Comparison of ENCODE assay signal across 8 mouse cellular contexts in genomic region chr5:52626092-52626491, GRCm38 (mm10). TPM values are rescaled to one million over a fixed set of nuclear protein-coding genes. Genes with fewer than 3 reads are reported as not detected.
DNase-seq lines count a peak whose midpoint lies in the region; ATAC-seq and TF ChIP-seq lines count a peak whose summit lies in the region.

No protein-coding gene starts in this region.

- H3K4me2 ChIP-seq in lung, postnatal 0 days (replicated peaks; ENCODE audit: low read depth, low read length) = 0 out of 2 replicates have a peak overlapping the region, but pooled peaks have one; percentile 6
- peak overlapping the region; percentile 38 for H3K4me2 ChIP-seq in intestine, embryonic 14.5 days (ENCODE audit: low read length)
- H3K4me2 ChIP-seq in neural tube, embryonic 15.5 days = 0 out of 2 replicates have a peak overlapping the region, but pooled peaks have one; percentile 9

- TF ChIP-seq EP300 in lung, postnatal 0 days (IDR thresholded peaks at IDR 0.05) = no peak

- no peak for DNase-seq in lung, postnatal 0 days (ENCODE audit: low spot score)
- DNase-seq in lung, postnatal 4 days = no peak
- no peak for DNase-seq in forebrain, embryonic 10.5 days (ENCODE audit: extremely low spot score, low spot score)
- no peak for DNase-seq in intestine, embryonic 14.5 days (ENCODE audit: low spot score)
- no peak for DNase-seq in spleen, adult 18-20 months
- no peak for DNase-seq in cerebellum, adult 2 months
- no peak for DNase-seq in right cerebral cortex, adult 18-20 months

- H3K27me3 ChIP-seq in lung, postnatal 0 days (replicated peaks; ENCODE audit: insufficient read depth, low read length) = no peaks in the 10 kb centered on the region
- H3K27me3 ChIP-seq in forebrain, embryonic 10.5 days (ENCODE audit: poor library complexity, severe bottlenecking) = no peaks in the 10 kb centered on the region
- H3K27me3 ChIP-seq in intestine, embryonic 14.5 days (replicated peaks; ENCODE audit: control insufficient read depth, insufficient read depth, low read length) = no peaks in the 10 kb centered on the region
- H3K27me3 ChIP-seq in neural tube, embryonic 15.5 days (replicated peaks) = no peaks in the 10 kb centered on the region
- no peaks in the 10 kb centered on the region; the same call in 1 of the 2 replicates for H3K27me3 ChIP-seq in cerebellum, adult 2 months (ENCODE audit: control insufficient read depth, insufficient read depth, low read length)

- H3K9me3 ChIP-seq in lung, postnatal 0 days (ENCODE audit: low read length) = no peaks in the 10 kb centered on the region
- no peaks in the 10 kb centered on the region; the same call in 1 of the 2 replicates for H3K9me3 ChIP-seq in forebrain, embryonic 10.5 days
- H3K9me3 ChIP-seq in intestine, embryonic 14.5 days (ENCODE audit: control insufficient read depth, low read length) = no peaks in the 10 kb centered on the region
- H3K9me3 ChIP-seq in neural tube, embryonic 15.5 days (replicated peaks) = no peaks in the 10 kb centered on the region

- no peak overlapping the region for H3K4me3 ChIP-seq in lung, postnatal 0 days (ENCODE audit: low read depth, low read length)
- no peak overlapping the region for H3K4me3 ChIP-seq in forebrain, embryonic 10.5 days
- no peak overlapping the region for H3K4me3 ChIP-seq in intestine, embryonic 14.5 days (ENCODE audit: low read depth, low read length)
- H3K4me3 ChIP-seq in neural tube, embryonic 15.5 days (replicated peaks) = no peak overlapping the region
- no peak overlapping the region for H3K4me3 ChIP-seq in cerebellum, adult 2 months (replicated peaks; ENCODE audit: insufficient read depth, low read depth, low read length)

- ATAC-seq in lung, postnatal 0 days = no peak
- ATAC-seq in intestine, embryonic 14.5 days (replicated peaks; ENCODE audit: low FRiP score, low TSS enrichment, low read depth) = no peak
- peak; percentile 17; the same call in 1 of the 2 replicates for ATAC-seq in neural tube, embryonic 15.5 days (ENCODE audit: low FRiP score)

- H3K9ac ChIP-seq in lung, postnatal 0 days (replicated peaks; ENCODE audit: low read depth) = no peak overlapping the region
- H3K9ac ChIP-seq in intestine, embryonic 14.5 days (ENCODE audit: low read length) = no peak overlapping the region
- H3K9ac ChIP-seq in neural tube, embryonic 15.5 days (replicated peaks) = no peak overlapping the region

- TF ChIP-seq POLR2A in cerebellum, adult 2 months (IDR thresholded peaks at IDR 0.05; ENCODE audit: borderline replicate concordance, insufficient read depth, low read length) = no peak

- H3K27ac ChIP-seq in lung, postnatal 0 days (ENCODE audit: low read length) = no peak overlapping the region
- H3K27ac ChIP-seq in forebrain, embryonic 10.5 days = peak overlapping the region; percentile 76
- 0 out of 2 replicates have a peak overlapping the region, but pooled peaks have one; percentile 29 for H3K27ac ChIP-seq in intestine, embryonic 14.5 days (ENCODE audit: low read depth)
- no peak overlapping the region for H3K27ac ChIP-seq in neural tube, embryonic 15.5 days (replicated peaks)
- H3K27ac ChIP-seq in cerebellum, adult 2 months (ENCODE audit: insufficient read depth, low read length) = no peak overlapping the region

- TF ChIP-seq CTCF in lung, postnatal 0 days (IDR thresholded peaks at IDR 0.05) = no peak
- no peak for TF ChIP-seq CTCF in cerebellum, adult 2 months (IDR thresholded peaks at IDR 0.05; ENCODE audit: borderline replicate concordance, insufficient read depth, low read depth, low read length)

- H3K36me3 ChIP-seq in lung, postnatal 0 days (ENCODE audit: insufficient read depth, low read length) = no peaks in the 10 kb centered on the region
- H3K36me3 ChIP-seq in forebrain, embryonic 10.5 days (replicated peaks) = no peaks in the 10 kb centered on the region
- no peaks in the 10 kb centered on the region for H3K36me3 ChIP-seq in intestine, embryonic 14.5 days (ENCODE audit: control insufficient read depth, insufficient read depth, low read length)
- H3K36me3 ChIP-seq in neural tube, embryonic 15.5 days = no peaks in the 10 kb centered on the region

- H3K4me1 ChIP-seq in lung, postnatal 0 days (ENCODE audit: insufficient read depth, low read depth, low read length) = peaks cover 4% of the 10 kb centered on the region; the same call in 1 of the 2 replicates
- H3K4me1 ChIP-seq in forebrain, embryonic 10.5 days = peaks cover 10% of the 10 kb centered on the region
- peaks cover 15% of the 10 kb centered on the region; the same call in 1 of the 2 replicates for H3K4me1 ChIP-seq in intestine, embryonic 14.5 days (replicated peaks; ENCODE audit: control insufficient read depth, insufficient read depth, low read length)
- peaks cover 9% of the 10 kb centered on the region for H3K4me1 ChIP-seq in neural tube, embryonic 15.5 days
- no peaks in the 10 kb centered on the region for H3K4me1 ChIP-seq in cerebellum, adult 2 months (ENCODE audit: control insufficient read depth, insufficient read depth, low read length)

- 50% methylated on average over 8 of the region's 8 CpGs for WGBS in lung, postnatal 0 days
- WGBS in forebrain, embryonic 10.5 days = 67% methylated on average over 8 of the region's 8 CpGs
- 44% methylated on average over 8 of the region's 8 CpGs for WGBS in intestine, embryonic 14.5 days
- WGBS in neural tube, embryonic 15.5 days = 34% methylated on average over 8 of the region's 8 CpGs
- WGBS in cerebellum, adult 2 months = 31% methylated on average over 8 of the region's 8 CpGs

RNA-seq across cellular contexts. Expression of gene Sepsecs, which starts 43.4 kb away (rescaled TPM):
- polyA plus RNA-seq in lung, postnatal 0 days (2015; fragmentation: Nextera tagmentation; extraction: Ambion mirVana) = 9.0 and 9.9 TPM in 2 replicates
- polyA plus RNA-seq in forebrain, embryonic 10.5 days (2016; fragmentation: Nextera tagmentation; extraction: Ambion mirVana) = 8.2 and 8.7 TPM in 2 replicates
- polyA plus RNA-seq in intestine, embryonic 14.5 days (2014; fragmentation: Nextera tagmentation; extraction: Ambion mirVana) = 10.9 and 11.3 TPM in 2 replicates
- polyA plus RNA-seq in neural tube, embryonic 15.5 days (2015; fragmentation: Nextera tagmentation; extraction: Ambion mirVana) = 6.2 and 7.4 TPM in 2 replicates
- 9.9 and 11.7 TPM in 2 replicates for polyA plus RNA-seq in cerebellum, adult 2 months (2012; rRNA removed)

RNA-seq across cellular contexts. Expression of gene Lgi2, which starts 59.8 kb away (rescaled TPM):
- 2.0 and 2.1 TPM in 2 replicates for polyA plus RNA-seq in lung, postnatal 0 days (2015; fragmentation: Nextera tagmentation; extraction: Ambion mirVana)
- 0.89 and 1.1 TPM in 2 replicates for polyA plus RNA-seq in forebrain, embryonic 10.5 days (2016; fragmentation: Nextera tagmentation; extraction: Ambion mirVana)
- 8.9 and 10.5 TPM in 2 replicates for polyA plus RNA-seq in intestine, embryonic 14.5 days (2014; fragmentation: Nextera tagmentation; extraction: Ambion mirVana)
- 6.9 and 7.8 TPM in 2 replicates for polyA plus RNA-seq in neural tube, embryonic 15.5 days (2015; fragmentation: Nextera tagmentation; extraction: Ambion mirVana)
- polyA plus RNA-seq in cerebellum, adult 2 months (2012; rRNA removed) = 47.0 and 52.0 TPM in 2 replicates

Comparison
In these comparisons a context has a peak if more than half of its experiments do, and no peak if none do; other contexts are left out.
1. H3K27ac ChIP-seq: peak in forebrain, embryonic 10.5 days (single experiment) and intestine, embryonic 14.5 days (single experiment); none in lung, postnatal 0 days (single experiment), neural tube, embryonic 15.5 days (single experiment) and cerebellum, adult 2 months (single experiment).
2. Peak in every context shown above with its lines, with median percentiles within 50 percentile points of each other: H3K4me2 ChIP-seq.